Mouse (Mus musculus) leukemia stem cell, adult 10-12 weeks (primary cell): Measurements from ENCODE around the gene Dnlz. TPM values are rescaled to one million over a fixed set of nuclear protein-coding genes. Genes with fewer than 3 reads are reported as not detected.

Experiments
- polyA plus RNA-seq: library from polyadenylated mRNA; stranded (reverse); fragments of >175 nt; gene quantifications from 2 replicates; pipeline ENCODE4 v1.2.3, GENCODE M21; 2012; ENCODE audit warnings: low replicate concordance

Gene Dnlz
- polyA plus RNA-seq = 17.7 and 19.6 TPM in 2 replicates

GRCm38 (mm10) chr2:26351358-26352290 is at the start of gene Dnlz:
Gene Dnlz, minus strand, starts transcription at chr2:26352110.

GRCm38 (mm10) chr2:26389154-26389690 is 37.3 kb upstream of the Dnlz start, which contains the start of the genes Entr1 and Pmpca:
Gene Entr1, minus strand, starts transcription at chr2:26389316.
Gene Pmpca, plus strand, starts transcription at chr2:26389339.

GRCm38 (mm10) chr2:26380131-26380771 is 28.3 kb upstream of the Dnlz start, which contains the start of gene Snapc4:
Gene Snapc4, minus strand, starts transcription at chr2:26380653.

GRCm38 (mm10) chr2:26360772-26361171 is 8.9 kb upstream of the Dnlz start, which contains the start of gene Card9:
Gene Card9, minus strand, starts transcription at chr2:26360918.

GRCm38 (mm10) chr2:26315072-26315924 is 36.6 kb downstream of the Dnlz start, which contains the start of gene Gpsm1:
Gene Gpsm1, plus strand, starts transcription at chr2:26315515.

Other genes starting within 250 kb of the Dnlz start
- 7.1 and 13.9 TPM in 2 replicates for gene Nacc2, start 228.9 kb downstream of the Dnlz start, polyA plus RNA-seq
- gene Lhx3, start 143.8 kb downstream of the Dnlz start, polyA plus RNA-seq = 0.14 TPM in 1 of 2 replicates, not detected in the other
- 3.5 and 14.7 TPM in 2 replicates for gene Qsox2, start 114.6 kb downstream of the Dnlz start, polyA plus RNA-seq
- gene Ccdc187, start 57.6 kb downstream of the Dnlz start, polyA plus RNA-seq = not detected in 2 replicates
- gene Gpsm1, start 36.6 kb downstream of the Dnlz start, polyA plus RNA-seq = 8.0 and 8.7 TPM in 2 replicates
- 1.6 and 4.7 TPM in 2 replicates for gene Card9, start 8.8 kb upstream of the Dnlz start, polyA plus RNA-seq
- 52.8 and 60.5 TPM in 2 replicates for gene Snapc4, start 28.5 kb upstream of the Dnlz start, polyA plus RNA-seq
- gene Entr1, start 37.2 kb upstream of the Dnlz start, polyA plus RNA-seq = 69.4 and 76.1 TPM in 2 replicates
- 239 and 527 TPM in 2 replicates for gene Pmpca, start 37.2 kb upstream of the Dnlz start, polyA plus RNA-seq
- gene Inpp5e, start 57.1 kb upstream of the Dnlz start, polyA plus RNA-seq = 10.3 and 21.1 TPM in 2 replicates
- gene Sec16a, start 93.1 kb upstream of the Dnlz start, polyA plus RNA-seq = 10.3 and 27.4 TPM in 2 replicates
- gene Notch1, start 164.6 kb upstream of the Dnlz start, polyA plus RNA-seq = 26.2 and 30.1 TPM in 2 replicates
- 74.0 and 92.7 TPM in 2 replicates for gene Egfl7, start 227.9 kb upstream of the Dnlz start, polyA plus RNA-seq
- not detected in 2 replicates for gene Gm20532, start 234.5 kb upstream of the Dnlz start, polyA plus RNA-seq